Mouse (Mus musculus) stomach, postnatal 0 days (tissue): Measurements from ENCODE around the gene Il18.

Source experiments
- CTCF ChIP-seq: IDR thresholded peaks from 2 replicates; pipeline ENCODE4 v1.5.1; 2016; ENCODE audit warnings: antibody characterized with exemption, low read depth, mild to moderate bottlenecking, moderate library complexity
- EP300 ChIP-seq: optimal IDR thresholded peaks from 2 replicates; pipeline ENCODE3; 2016; ENCODE audit warnings: antibody characterized with exemption

- TF ChIP-seq EP300, result no peak
- no peak for TF ChIP-seq CTCF
Measured at GRCm38 (mm10) chr9:50565940-50566339, 11.3 kb downstream of the Il18 start.
